Mouse (Mus musculus): Measurements from ENCODE around the gene Lrrc45. TPM values are rescaled to one million over a fixed set of nuclear protein-coding genes. Genes with fewer than 3 reads are reported as not detected.
"Not testable (repeated sequence)": the region's sequence is repeated elsewhere in the genome, so short reads cannot be mapped to it uniquely, and the experiment has no call there.

Lrrc45 gene
- polyA plus RNA-seq, 1 experiment from 2014 or later = 73.1 TPM

GRCm38 (mm10) chr11:120721124-120722066 lies 7.7 kb downstream of the Lrrc45 start, which contains the start of gene Rac3:
Gene Rac3 (plus strand): TSS chr11:120721470.
- peaks cover 29% of the 10 kb centered on the region for H3K27me3 ChIP-seq
- peak within 1 kb of the TSS; percentile 96 for H3K9ac ChIP-seq
- H3K4me2 ChIP-seq = peak within 1 kb of the TSS; percentile 89
- H3K9me3 ChIP-seq = no peaks in the 10 kb centered on the region
- peak within 1 kb of the TSS; percentile 67 for H3K4me3 ChIP-seq
- ATAC-seq (ENCODE audit: low FRiP score) = peak; percentile 84
- H3K4me1 ChIP-seq (replicated peaks) = peaks cover 30% of the 10 kb centered on the region
- under 1% methylated on average over 89 of the region's 90 CpGs for WGBS
- peak within 1 kb of the TSS; percentile 71 for H3K27ac ChIP-seq
- H3K36me3 ChIP-seq = peaks cover 47% of the 10 kb centered on the region

GRCm38 (mm10) chr11:120722067-120722630 lies 8.4 kb downstream of the Lrrc45 start:
- no peak for ATAC-seq (ENCODE audit: low FRiP score)
- Histone ChIP-seq H3K27me3 (peaks cover 29% of the 10 kb centered on the region), H3K9me3 (no peaks in the 10 kb centered on the region), H3K9ac (peak overlapping the region; percentile 96), H3K4me1 (replicated peaks) (peaks cover 37% of the 10 kb centered on the region), H3K4me2 (peak overlapping the region; percentile 89), H3K36me3 (peaks cover 42% of the 10 kb centered on the region), H3K4me3 (peak overlapping the region; percentile 67), H3K27ac (peak overlapping the region; percentile 71)
- 22% methylated on average over 21 of the region's 21 CpGs for WGBS

DNA sequence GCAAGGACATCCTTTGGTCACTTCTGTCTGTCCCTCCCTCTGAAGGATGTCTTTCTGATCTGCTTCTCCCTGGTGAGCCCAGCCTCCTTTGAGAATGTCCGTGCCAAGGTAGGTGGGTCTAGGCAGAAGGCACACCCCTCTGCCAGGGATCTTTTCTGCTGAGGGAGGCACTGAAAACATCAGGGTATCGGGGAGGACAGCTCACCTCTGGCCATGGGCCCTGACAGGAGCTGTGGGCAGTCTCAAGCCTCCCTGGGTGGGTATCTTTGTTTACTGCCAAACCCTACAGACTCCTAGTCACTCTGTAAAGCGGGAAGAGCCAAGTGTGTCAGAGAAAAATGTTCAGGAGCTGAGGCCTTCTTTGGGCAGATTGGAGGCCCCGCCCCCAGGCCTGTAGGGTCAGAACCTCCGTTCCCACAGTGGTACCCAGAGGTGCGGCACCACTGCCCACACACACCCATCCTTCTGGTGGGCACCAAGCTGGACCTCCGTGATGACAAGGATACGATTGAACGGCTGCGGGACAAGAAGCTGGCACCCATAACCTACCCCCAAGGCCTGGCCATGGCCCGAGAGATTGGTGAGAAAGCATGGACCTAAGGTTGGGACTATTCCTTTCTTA lies 9.1 kb downstream of the Lrrc45 start:
- WGBS = 92% methylated on average over 11 of the region's 11 CpGs
- Histone ChIP-seq H3K4me3 (peak overlapping the region; percentile 67), H3K4me2 (peak overlapping the region; percentile 89), H3K4me1 (replicated peaks) (peaks cover 39% of the 10 kb centered on the region), H3K27ac (no peak overlapping the region), H3K36me3 (peaks cover 35% of the 10 kb centered on the region), H3K9me3 (no peaks in the 10 kb centered on the region), H3K9ac (peak overlapping the region; percentile 96), H3K27me3 (peaks cover 29% of the 10 kb centered on the region)
- ATAC-seq (ENCODE audit: low FRiP score) = no peak

- Histone ChIP-seq H3K9ac (peak overlapping the region; percentile 56), H3K27me3 (peaks cover 34% of the 10 kb centered on the region), H3K4me1 (replicated peaks) (peaks cover 39% of the 10 kb centered on the region), H3K4me3 (no peak overlapping the region), H3K9me3 (no peaks in the 10 kb centered on the region), H3K4me2 (no peak overlapping the region), H3K27ac (no peak overlapping the region), H3K36me3 (peaks cover 28% of the 10 kb centered on the region)
- 83% methylated on average over 7 of the region's 7 CpGs for WGBS
- ATAC-seq (ENCODE audit: low FRiP score) = no peak
Measured at GRCm38 (mm10) chr11:120723509-120723908, 9.8 kb downstream of the Lrrc45 start.

DNA sequence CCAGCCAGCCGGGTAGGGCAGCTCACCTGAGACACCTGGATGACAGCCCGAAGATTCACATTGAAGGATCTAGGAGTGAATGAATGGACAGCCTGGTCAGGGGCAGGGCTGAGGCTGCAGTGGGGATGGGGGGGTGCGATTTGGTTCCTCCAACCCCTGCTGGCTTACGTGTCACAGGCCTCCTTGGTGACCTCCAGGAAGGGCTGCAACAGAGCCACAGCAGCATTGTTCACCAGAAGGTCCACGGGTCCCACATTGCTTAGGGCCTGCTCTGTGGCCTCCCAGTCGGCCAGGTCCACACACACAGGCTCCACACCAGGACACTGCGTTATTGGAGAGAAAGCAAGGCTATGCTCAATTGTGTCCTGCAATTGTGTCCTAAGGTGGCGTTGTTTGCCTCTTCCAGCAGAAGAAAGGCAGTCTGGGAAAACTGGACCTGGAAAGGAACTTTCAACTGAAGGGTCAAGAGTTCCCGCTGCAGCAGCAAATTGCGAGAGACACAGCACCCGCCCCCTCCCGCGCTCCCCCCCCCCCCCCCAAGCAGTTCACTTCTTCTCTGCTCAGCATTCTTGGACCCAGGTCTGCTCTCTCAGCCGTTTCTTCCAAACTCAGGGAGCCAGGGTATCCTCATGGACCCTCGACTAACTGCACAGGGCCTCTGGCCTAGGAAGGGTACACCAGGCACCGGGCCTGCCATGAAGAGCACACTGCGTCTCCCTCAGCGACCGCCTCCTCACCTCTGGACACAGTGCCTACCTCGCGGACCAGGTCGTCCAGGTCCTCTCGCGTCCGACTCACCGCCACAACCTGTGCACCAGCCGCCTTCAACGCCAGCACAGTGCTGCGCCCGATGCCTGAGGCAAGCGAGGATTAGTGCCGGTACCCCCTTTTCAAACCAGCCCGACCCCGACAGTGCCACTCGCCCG lies 12.8 kb downstream of the Lrrc45 start:
- H3K27ac ChIP-seq = no peak overlapping the region

GRCm38 (mm10) chr11:120727169-120727527 lies 13.4 kb downstream of the Lrrc45 start, which contains the start of gene Dcxr:
Gene Dcxr (minus strand): TSS chr11:120727281.
- WGBS = 0% methylated on average over 14 of the region's 14 CpGs
- peaks cover 55% of the 10 kb centered on the region for H3K27me3 ChIP-seq
- peak; percentile 79 for ATAC-seq (ENCODE audit: low FRiP score)

More for the DNA sequence above, 12.8 kb downstream of the Lrrc45 start:
- H3K4me1 ChIP-seq (replicated peaks) = peaks cover 30% of the 10 kb centered on the region
- H3K9me3 ChIP-seq = no peaks in the 10 kb centered on the region
- ATAC-seq (ENCODE audit: low FRiP score) = peak; percentile 41; the same call in 1 of the 2 replicates
- peaks cover 51% of the 10 kb centered on the region for H3K27me3 ChIP-seq
- WGBS = 17% methylated on average over 34 of the region's 36 CpGs
- peak overlapping the region; percentile 83 for H3K4me2 ChIP-seq
- H3K4me3 ChIP-seq = peak overlapping the region; percentile 51
- H3K9ac ChIP-seq = peak overlapping the region; percentile 73
- H3K36me3 ChIP-seq = peaks cover 22% of the 10 kb centered on the region

DNA sequence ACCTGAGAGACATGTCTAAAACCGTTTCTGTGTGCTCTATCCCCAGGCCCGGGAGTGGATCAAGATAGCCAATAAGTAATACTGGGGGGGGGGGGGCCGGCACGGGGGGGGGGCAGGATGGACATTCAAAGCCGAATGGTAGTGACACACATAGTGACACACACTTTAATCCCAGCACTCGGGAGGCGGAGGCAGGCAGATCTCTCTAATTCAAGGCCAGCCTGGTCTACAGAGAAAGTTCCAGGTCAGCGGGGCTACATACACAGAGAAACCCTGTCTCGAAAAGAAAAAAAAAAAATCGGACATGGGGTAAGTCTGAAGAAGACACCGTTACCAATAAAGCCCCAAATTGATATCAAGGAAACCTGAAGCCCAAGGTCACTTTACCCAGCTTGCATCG lies 13.8 kb downstream of the Lrrc45 start:
- Histone ChIP-seq H3K27ac (no peak overlapping the region), H3K9ac (no peak overlapping the region), H3K36me3 (peaks cover 22% of the 10 kb centered on the region), H3K4me3 (no peak overlapping the region), H3K4me1 (replicated peaks) (peaks cover 20% of the 10 kb centered on the region), H3K4me2 (no peak overlapping the region), H3K9me3 (no peaks in the 10 kb centered on the region), H3K27me3 (peaks cover 54% of the 10 kb centered on the region)
- 60% methylated on average over 12 of the region's 12 CpGs for WGBS
- no peak for ATAC-seq (ENCODE audit: low FRiP score)

More at GRCm38 (mm10) chr11:120727169-120727527, 13.4 kb downstream of the Lrrc45 start, which contains the start of gene Dcxr:
- Histone ChIP-seq H3K4me1 (replicated peaks) (peaks cover 25% of the 10 kb centered on the region), H3K9me3 (no peaks in the 10 kb centered on the region), H3K4me3 (peak within 1 kb of the TSS; percentile 51), H3K36me3 (peaks cover 22% of the 10 kb centered on the region), H3K4me2 (peak within 1 kb of the TSS; percentile 83), H3K9ac (peak within 1 kb of the TSS; percentile 73), H3K27ac (no peak within 1 kb of the TSS)

DNA sequence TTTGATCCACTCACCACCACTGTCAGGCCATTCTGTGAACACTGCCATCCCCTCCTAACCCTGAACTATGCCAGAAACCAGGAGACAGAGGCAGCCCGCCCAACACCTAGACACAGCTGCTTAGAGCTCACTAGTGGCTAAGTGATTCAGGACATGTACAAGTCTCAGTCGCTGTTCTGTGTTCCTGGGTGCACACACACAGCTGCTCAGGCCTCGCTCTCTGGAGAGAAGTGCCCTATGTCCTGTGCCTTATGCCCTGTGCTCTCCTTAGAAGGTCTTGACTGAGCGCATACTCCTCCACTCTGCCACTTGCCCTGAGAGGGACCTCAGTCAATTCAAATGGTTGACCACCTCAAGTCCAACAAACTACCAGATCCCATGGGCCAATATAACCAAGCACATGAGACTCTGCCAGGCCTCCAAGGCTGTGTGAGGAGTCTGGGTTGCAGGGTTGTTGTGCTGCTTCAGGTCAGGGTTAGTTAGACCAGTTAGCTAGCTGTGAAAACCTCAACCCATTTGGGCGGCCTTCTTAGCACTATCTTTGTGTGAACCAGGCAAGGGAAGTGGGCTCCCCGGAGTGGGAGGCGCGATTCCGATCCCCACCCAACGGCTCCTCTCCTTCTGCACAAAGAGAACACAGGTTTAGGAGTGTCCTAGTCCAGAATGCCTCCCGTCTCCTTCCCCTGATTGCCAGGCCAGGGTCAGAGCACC lies 15.0 kb downstream of the Lrrc45 start:
- Histone ChIP-seq H3K4me3 (no peak overlapping the region), H3K4me1 (replicated peaks) (peaks cover 12% of the 10 kb centered on the region), H3K27me3 (peaks cover 50% of the 10 kb centered on the region), H3K4me2 (no peak overlapping the region), H3K27ac (no peak overlapping the region), H3K9ac (no peak overlapping the region), H3K36me3 (peaks cover 11% of the 10 kb centered on the region; the same call in 1 of the 2 replicates), H3K9me3 (no peaks in the 10 kb centered on the region)
- ATAC-seq (ENCODE audit: low FRiP score) = no peak
- 74% methylated on average over 11 of the region's 11 CpGs for WGBS

DNA sequence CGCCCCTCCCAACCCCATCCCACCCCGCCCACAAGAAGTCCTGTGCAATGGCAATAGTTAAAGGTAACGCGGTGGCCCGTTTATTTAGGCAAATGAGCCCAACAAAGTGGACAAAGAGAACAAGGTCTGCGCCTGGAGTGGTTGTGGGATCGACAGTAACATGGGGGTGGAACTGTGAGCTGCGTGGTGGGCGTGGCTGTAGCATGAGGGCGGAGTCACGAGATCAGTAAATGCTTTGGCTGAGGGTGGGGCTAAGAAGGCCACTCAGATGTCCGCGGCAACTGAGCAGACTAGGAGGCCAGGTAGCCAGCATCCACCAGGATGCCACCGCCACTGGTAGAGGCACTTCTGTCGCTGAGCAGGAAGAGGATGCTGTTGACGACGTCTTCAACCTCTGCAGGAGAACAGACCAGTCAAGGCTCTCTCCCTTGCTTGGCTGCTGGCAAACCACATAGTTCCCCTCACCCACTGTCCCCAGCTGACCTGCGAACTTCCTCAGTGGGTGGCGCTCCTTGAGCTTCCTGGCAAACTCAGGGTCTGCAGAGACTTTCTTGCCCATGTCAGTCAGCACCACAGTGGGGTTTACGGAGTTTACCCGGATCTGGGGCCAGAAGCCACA lies 15.8 kb downstream of the Lrrc45 start:
- ATAC-seq (ENCODE audit: low FRiP score); H3K4me3 ChIP-seq; H3K27ac ChIP-seq; H3K36me3 ChIP-seq; H3K9me3 ChIP-seq; H3K9ac ChIP-seq: not testable (repeated sequence)
- Histone ChIP-seq H3K4me1 (replicated peaks) (peaks cover 12% of the 10 kb centered on the region), H3K4me2 (0 out of 2 replicates have a peak overlapping the region, but pooled peaks have one; percentile 21), H3K27me3 (peaks cover 51% of the 10 kb centered on the region)
- WGBS = under 1% methylated on average over 18 of the region's 21 CpGs

- no peak overlapping the region for H3K4me3 ChIP-seq
- H3K27ac ChIP-seq = no peak overlapping the region
- WGBS = 86% methylated on average over 10 of the region's 10 CpGs
- H3K27me3 ChIP-seq = peaks cover 52% of the 10 kb centered on the region
- H3K4me1 ChIP-seq (replicated peaks) = peaks cover 12% of the 10 kb centered on the region
- ATAC-seq (ENCODE audit: low FRiP score) = no peak
- no peaks in the 10 kb centered on the region for H3K9me3 ChIP-seq
- H3K9ac ChIP-seq = no peak overlapping the region; the same call in 1 of the 2 replicates
- peaks cover 4% of the 10 kb centered on the region; the same call in 1 of the 2 replicates for H3K36me3 ChIP-seq
- no peak overlapping the region for H3K4me2 ChIP-seq
Measured at GRCm38 (mm10) chr11:120730331-120730870, 16.7 kb downstream of the Lrrc45 start.

All from hindbrain, embryonic 13.5 days (tissue).